Mouse (Mus musculus) intestine, postnatal 0 days (tissue): ENCODE results near the gene Map6. TPM values are rescaled to one million over a fixed set of nuclear protein-coding genes. Genes with fewer than 3 reads are reported as not detected.

Experiments used
- ATAC-seq: fragments of 200-750 bp; cut with Nextera tagmentation; 2 replicates; pipeline ENCODE4 v1.8.0; 2017; ENCODE audit warnings: mild to moderate bottlenecking, moderate TSS enrichment, moderate library complexity
- H3K27ac ChIP-seq: fragments of 300-500 bp; sonication (generic); 2 replicates; pipeline ENCODE4 v1.5.1; 2014; ENCODE audit warnings: mild to moderate bottlenecking, low read depth, low read length, moderate library complexity
- H3K27me3 ChIP-seq: fragments of 300-500 bp; sonication (generic); replicated peaks from 2 replicates; pipeline ENCODE4 v1.6.1; 2014; ENCODE audit warnings: low read length, mixed read lengths; ENCODE audit not compliant: control insufficient read depth, insufficient read depth
- H3K36me3 ChIP-seq: fragments of 300-500 bp; sonication (generic); 2 replicates; pipeline ENCODE4 v1.6.1; 2014; ENCODE audit warnings: mild to moderate bottlenecking, moderate library complexity; ENCODE audit not compliant: control insufficient read depth, insufficient read depth
- H3K4me1 ChIP-seq: fragments of 300-500 bp; sonication (generic); replicated peaks from 2 replicates; pipeline ENCODE4 v1.6.1; 2014; ENCODE audit warnings: antibody characterized with exemption, low read length, mixed read lengths; ENCODE audit not compliant: control insufficient read depth, insufficient read depth
- H3K4me2 ChIP-seq: fragments of 300-500 bp; sonication (generic); replicated peaks from 2 replicates; pipeline ENCODE4 v1.6.1; 2014; ENCODE audit warnings: low read depth, mild to moderate bottlenecking, moderate library complexity
- H3K4me3 ChIP-seq: fragments of 300-500 bp; sonication (generic); 2 replicates; pipeline ENCODE4 v1.5.1; 2014; ENCODE audit warnings: low read depth, low read length
- H3K9ac ChIP-seq: fragments of 300-500 bp; sonication (generic); 2 replicates; pipeline ENCODE4 v1.6.1; 2014; ENCODE audit warnings: mild to moderate bottlenecking, low read depth, low read length
- H3K9me3 ChIP-seq: fragments of 300-500 bp; sonication (generic); 2 replicates; pipeline ENCODE4 v1.6.1; 2016; ENCODE audit warnings: mixed run types; ENCODE audit not compliant: control insufficient read depth
- CTCF ChIP-seq: sonication (generic); IDR thresholded peaks from 2 replicates; pipeline ENCODE4 v1.5.1; 2016; ENCODE audit warnings: low read depth, mild to moderate bottlenecking, control low read depth, antibody characterized with exemption, moderate library complexity
- WGBS: fragments of 180-500 bp; shearing (Covaris S2); extraction: QIAGEN DNeasy Blood & Tissue Kit; methylation state at CpG from one replicate; pipeline ENCODE4 v1.1.7; 2014; 5-methylcytosine and 5-hydroxymethylcytosine counted together
- polyA plus RNA-seq: library from polyadenylated mRNA; unstranded; fragments of >200 nt; fragmentation: Nextera tagmentation; extraction: Ambion mirVana; gene quantifications from 2 replicates; pipeline ENCODE4 v1.2.1, GENCODE M21; 2015

Gene Map6
- polyA plus RNA-seq, 1 experiment from 2014 or later, result 4.1 TPM

DNA sequence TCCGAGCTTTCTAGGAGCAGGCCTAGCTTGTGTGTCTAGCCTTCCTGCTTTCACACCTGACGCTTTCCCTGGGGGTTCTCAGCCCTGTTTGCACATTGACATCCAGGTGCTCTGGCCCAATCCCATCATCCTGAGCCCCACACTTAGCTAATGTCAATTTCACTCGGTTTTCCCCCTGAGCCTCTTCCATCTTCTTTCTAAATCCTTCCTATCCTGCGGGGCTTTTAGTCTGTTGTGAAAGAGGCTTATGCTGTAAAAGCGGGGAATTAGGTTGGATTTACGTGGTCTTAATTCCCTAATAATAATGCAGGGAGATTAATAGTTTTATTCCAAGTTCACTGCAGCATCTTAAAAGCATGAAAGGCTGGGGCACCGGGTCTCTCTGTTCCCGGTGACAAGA is 12.3 kb downstream of the Map6 start:
- no peaks in the 10 kb centered on the region for H3K27me3 ChIP-seq
- H3K4me2 ChIP-seq, result no peak overlapping the region
- H3K36me3 ChIP-seq, result no peaks in the 10 kb centered on the region
- WGBS, result 73% methylated on average over 8 of the region's 8 CpGs
- no peaks in the 10 kb centered on the region for H3K4me1 ChIP-seq
- H3K9ac ChIP-seq, result no peak overlapping the region
- no peak overlapping the region for H3K4me3 ChIP-seq
- H3K27ac ChIP-seq, result no peak overlapping the region
- H3K9me3 ChIP-seq, result no peaks in the 10 kb centered on the region
- TF ChIP-seq CTCF, result no peak
- ATAC-seq, result no peak

DNA sequence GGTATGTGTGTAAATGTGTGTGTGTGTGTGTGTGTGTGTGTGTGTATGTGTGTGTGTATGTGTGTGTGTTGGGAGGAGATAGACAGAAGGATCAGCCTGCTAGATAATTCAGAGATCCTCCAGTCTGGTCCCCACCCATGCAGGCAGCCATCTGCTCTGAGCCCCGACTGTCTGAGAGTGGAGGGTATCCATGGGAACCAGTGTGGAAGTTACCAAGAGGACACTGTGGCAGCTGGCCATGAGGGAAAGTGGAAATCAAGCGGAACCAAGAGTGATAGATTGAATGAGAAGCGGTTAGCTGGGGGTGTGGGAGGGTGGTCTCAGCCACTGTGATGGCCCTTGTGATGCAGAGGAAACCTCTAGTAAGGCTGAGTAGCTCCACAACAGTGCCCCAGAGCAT is 20.0 kb downstream of the Map6 start:
- Histone ChIP-seq H3K4me3 (no peak overlapping the region), H3K4me2 (no peak overlapping the region), H3K9me3 (no peaks in the 10 kb centered on the region), H3K36me3 (no peaks in the 10 kb centered on the region), H3K4me1 (no peaks in the 10 kb centered on the region), H3K27me3 (no peaks in the 10 kb centered on the region), H3K27ac (no peak overlapping the region), H3K9ac (no peak overlapping the region)
- no peak for TF ChIP-seq CTCF
- WGBS, result 58% methylated on average over 3 of the region's 3 CpGs
- ATAC-seq, result no peak

DNA sequence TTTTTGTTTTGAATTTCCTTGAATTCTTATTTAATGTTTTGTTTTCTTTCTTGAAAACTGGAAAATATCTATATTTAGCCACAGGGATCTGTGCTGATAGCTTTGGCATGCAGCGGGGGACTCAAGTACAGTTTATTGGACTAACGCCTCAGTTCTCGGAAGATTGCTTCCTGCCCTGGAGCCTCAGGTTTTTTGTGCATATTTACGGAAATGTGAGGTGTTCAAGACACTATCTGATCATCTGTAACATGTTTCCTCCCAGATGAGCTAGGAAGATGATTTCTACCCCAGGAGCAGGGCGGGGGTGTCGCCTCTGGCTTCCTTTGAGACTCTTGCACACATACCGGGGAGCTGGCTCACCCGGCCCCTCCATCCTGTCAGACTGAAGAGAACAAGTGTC is 22.8 kb downstream of the Map6 start:
- Histone ChIP-seq H3K9me3 (no peaks in the 10 kb centered on the region), H3K9ac (no peak overlapping the region), H3K4me2 (no peak overlapping the region; the same call in 1 of the 2 replicates), H3K27me3 (no peaks in the 10 kb centered on the region), H3K4me1 (no peaks in the 10 kb centered on the region), H3K36me3 (no peaks in the 10 kb centered on the region), H3K27ac (no peak overlapping the region), H3K4me3 (no peak overlapping the region)
- no peak for TF ChIP-seq CTCF
- no peak for ATAC-seq
- 48% methylated on average over 8 of the region's 8 CpGs for WGBS

DNA sequence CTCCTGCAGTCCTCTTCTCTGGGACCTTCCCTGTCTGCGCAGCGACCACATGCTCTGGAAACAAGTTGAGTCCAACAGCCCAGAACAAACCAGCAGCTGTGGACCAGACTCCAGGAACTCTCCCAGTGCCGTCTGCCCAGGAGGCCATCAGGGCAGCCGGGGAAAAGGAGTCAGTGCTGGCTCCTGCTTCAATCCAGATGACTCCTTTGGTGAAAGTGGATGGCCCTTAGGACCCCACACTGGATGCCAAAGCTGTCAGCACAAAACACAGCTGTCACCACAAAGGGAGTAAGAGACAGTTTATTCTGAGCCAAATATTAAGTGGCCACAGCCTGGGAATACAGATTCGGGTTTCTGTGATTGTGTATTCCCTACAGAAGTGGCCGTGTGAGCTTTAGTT is 23.7 kb downstream of the Map6 start:
- H3K27me3 ChIP-seq, result no peaks in the 10 kb centered on the region
- H3K27ac ChIP-seq, result no peak overlapping the region
- H3K9me3 ChIP-seq, result no peaks in the 10 kb centered on the region
- H3K4me3 ChIP-seq, result no peak overlapping the region
- H3K36me3 ChIP-seq, result no peaks in the 10 kb centered on the region
- no peak overlapping the region for H3K9ac ChIP-seq
- no peaks in the 10 kb centered on the region for H3K4me1 ChIP-seq
- 52% methylated on average over 6 of the region's 6 CpGs for WGBS
- no peak for ATAC-seq
- no peak overlapping the region for H3K4me2 ChIP-seq
- no peak for TF ChIP-seq CTCF

DNA sequence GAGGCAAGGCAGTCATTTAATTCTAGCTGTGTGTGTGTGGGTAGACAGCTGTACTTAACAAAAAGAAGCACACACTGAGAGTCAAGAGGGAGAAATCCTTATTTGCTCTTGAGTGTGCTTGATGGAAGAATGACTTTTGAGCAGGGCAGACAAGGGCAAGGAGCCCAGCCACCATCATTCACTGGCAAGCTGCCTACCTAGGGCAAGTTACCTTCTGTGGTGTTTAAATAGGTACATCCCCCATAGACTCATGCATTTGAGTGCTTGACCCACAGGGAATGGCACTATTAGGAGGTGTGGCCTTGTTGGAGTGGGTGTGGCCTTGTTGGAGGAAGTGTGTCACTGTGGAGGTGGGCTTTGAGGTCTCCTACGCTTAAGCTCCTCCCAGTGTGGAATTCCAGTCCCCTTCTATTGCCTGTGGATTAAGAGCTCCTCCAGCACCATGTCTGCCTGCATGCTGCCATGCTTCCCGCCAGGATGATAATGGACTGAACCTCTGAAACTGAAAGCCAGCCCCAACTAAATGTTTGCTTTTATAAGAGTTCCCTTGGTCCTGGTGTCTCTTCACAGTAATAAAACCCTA is 27.0 kb downstream of the Map6 start:
- no peak for TF ChIP-seq CTCF
- no peak overlapping the region for H3K9ac ChIP-seq
- H3K4me1 ChIP-seq, result no peaks in the 10 kb centered on the region
- no peaks in the 10 kb centered on the region for H3K36me3 ChIP-seq
- H3K9me3 ChIP-seq, result no peaks in the 10 kb centered on the region
- ATAC-seq, result no peak
- H3K27me3 ChIP-seq, result no peaks in the 10 kb centered on the region
- WGBS, result 88% methylated on average over 2 of the region's 2 CpGs
- no peak overlapping the region for H3K4me3 ChIP-seq
- H3K4me2 ChIP-seq, result no peak overlapping the region
- H3K27ac ChIP-seq, result no peak overlapping the region

DNA sequence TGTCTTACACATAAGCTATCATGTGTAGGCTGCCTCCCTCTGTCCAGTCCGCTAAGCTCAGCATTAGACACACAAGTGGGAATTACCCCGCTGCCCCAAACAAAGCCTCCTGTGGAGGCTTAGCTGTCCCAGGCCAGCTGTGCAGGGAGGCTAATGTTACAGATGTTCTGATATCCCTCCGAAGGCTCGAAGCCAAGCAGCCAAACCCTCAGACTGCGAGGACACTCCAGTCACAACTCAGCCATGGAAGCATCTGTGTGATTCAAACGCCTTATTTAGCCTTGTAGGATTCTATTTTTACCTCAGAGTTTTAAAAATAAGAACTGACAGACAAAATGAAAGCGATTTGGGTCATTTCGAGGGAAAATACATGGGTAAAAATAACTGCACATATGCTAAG is 27.9 kb downstream of the Map6 start:
- H3K4me2 ChIP-seq, result no peak overlapping the region
- H3K27me3 ChIP-seq, result no peaks in the 10 kb centered on the region
- no peak overlapping the region for H3K4me3 ChIP-seq
- WGBS, result 71% methylated on average over 8 of the region's 8 CpGs
- no peak for ATAC-seq
- H3K36me3 ChIP-seq, result no peaks in the 10 kb centered on the region
- H3K27ac ChIP-seq, result no peak overlapping the region
- H3K9ac ChIP-seq, result no peak overlapping the region
- no peaks in the 10 kb centered on the region for H3K9me3 ChIP-seq
- no peak for TF ChIP-seq CTCF
- H3K4me1 ChIP-seq, result no peaks in the 10 kb centered on the region

DNA sequence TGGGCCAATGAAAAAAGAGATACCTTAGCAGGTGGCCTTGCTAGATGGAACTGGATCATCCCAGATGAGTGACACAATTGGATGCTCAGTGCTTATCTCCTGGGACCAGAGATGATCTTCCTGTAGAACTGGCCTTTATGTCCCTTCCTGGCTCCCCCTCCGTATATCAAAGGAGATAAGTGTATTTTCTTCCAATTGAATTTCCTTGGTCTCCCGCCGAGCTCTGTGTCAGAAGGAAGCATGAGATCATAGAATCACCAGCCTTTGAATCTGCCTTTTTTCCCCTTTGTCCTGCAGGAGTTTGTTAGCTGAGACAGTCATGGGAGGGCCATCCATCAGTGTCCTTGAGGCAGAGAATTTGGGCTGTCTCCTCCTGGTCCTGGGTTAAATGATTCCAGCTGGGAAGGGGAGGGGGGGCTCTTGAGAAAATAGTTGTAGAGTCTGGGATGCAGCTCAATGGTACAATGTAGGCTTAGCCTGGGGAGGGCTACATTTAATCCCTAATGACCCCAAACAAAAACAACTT is 33.5 kb downstream of the Map6 start:
- H3K9ac ChIP-seq, result no peak overlapping the region
- H3K4me2 ChIP-seq, result no peak overlapping the region
- ATAC-seq, result no peak
- no peak overlapping the region for H3K4me3 ChIP-seq
- H3K36me3 ChIP-seq, result no peaks in the 10 kb centered on the region
- no peaks in the 10 kb centered on the region for H3K27me3 ChIP-seq
- H3K27ac ChIP-seq, result no peak overlapping the region
- H3K4me1 ChIP-seq, result no peaks in the 10 kb centered on the region
- no peak for TF ChIP-seq CTCF
- H3K9me3 ChIP-seq, result no peaks in the 10 kb centered on the region
- WGBS, result 29% methylated on average over 3 of the region's 3 CpGs
